9 mouse cellular contexts compared by ENCODE assay signal in the genomic region with DNA sequence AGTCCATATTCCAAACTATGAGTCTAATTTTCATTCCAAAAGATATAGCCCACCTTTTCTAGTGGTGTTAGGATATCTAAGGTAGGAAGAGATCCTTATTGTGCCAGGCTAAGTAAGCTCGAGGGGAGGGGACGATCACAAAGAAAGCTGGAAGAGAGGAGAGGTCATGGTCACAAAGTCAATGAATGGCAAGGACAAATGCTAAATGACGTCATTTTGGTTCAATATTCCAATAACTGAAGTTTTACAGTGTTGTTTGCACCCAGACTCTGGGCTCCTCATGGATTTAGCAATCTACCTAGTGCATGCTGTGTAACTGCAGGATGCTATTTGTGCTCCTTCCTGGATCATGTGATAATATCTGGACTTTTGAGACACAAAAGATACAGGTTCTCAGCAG. TPM values are rescaled to one million over a fixed set of nuclear protein-coding genes. Genes with fewer than 3 reads are reported as not detected.
DNase-seq lines count a peak whose midpoint lies in the region; ATAC-seq lines count a peak whose summit lies in the region.
"Had no signal": no experiment of that assay in that cellular context is flagged by ENCODE, and none has a peak within 500 bp of the region (broad histone marks: within the 10 kb centered on the region; RNA-seq: fewer than 3 reads in every experiment).

No protein-coding gene starts in this region.

- H3K4me2 ChIP-seq in kidney, embryonic 14.5 days (replicated peaks; ENCODE audit: low read depth, low read length) = peak overlapping the region; percentile 92
- peak overlapping the region; percentile 87 for H3K4me2 ChIP-seq in embryonic facial prominence, embryonic 14.5 days (ENCODE audit: low read depth, low read length)
- H3K4me2 ChIP-seq in hindbrain, embryonic 13.5 days = peak overlapping the region; percentile 76
- peak overlapping the region; percentile 80 for H3K4me2 ChIP-seq in midbrain, embryonic 14.5 days (ENCODE audit: low read length)

- H3K27ac ChIP-seq in kidney, embryonic 14.5 days (ENCODE audit: low read depth, low read length) = no peak overlapping the region
- H3K27ac ChIP-seq in embryonic facial prominence, embryonic 14.5 days (replicated peaks; ENCODE audit: low read depth, low read length) = 0 out of 2 replicates have a peak overlapping the region, but pooled peaks have one; percentile 96
- H3K27ac ChIP-seq in hindbrain, embryonic 13.5 days = peak overlapping the region; percentile 99
- H3K27ac ChIP-seq in midbrain, embryonic 14.5 days (replicated peaks; ENCODE audit: low read depth, low read length) = peak overlapping the region; percentile 99; the same call in 1 of the 2 replicates

- H3K9me3 ChIP-seq in kidney, embryonic 14.5 days (ENCODE audit: control insufficient read depth, low read length) = no peaks in the 10 kb centered on the region
- H3K9me3 ChIP-seq in embryonic facial prominence, embryonic 14.5 days (ENCODE audit: control insufficient read depth, low read length) = no peaks in the 10 kb centered on the region
- no peaks in the 10 kb centered on the region for H3K9me3 ChIP-seq in hindbrain, embryonic 13.5 days
- H3K9me3 ChIP-seq in midbrain, embryonic 14.5 days (ENCODE audit: control insufficient read depth, low read length) = no peaks in the 10 kb centered on the region

- H3K4me1 ChIP-seq in kidney, embryonic 14.5 days (ENCODE audit: control insufficient read depth, insufficient read depth, low read length) = peaks cover 20% of the 10 kb centered on the region
- peaks cover 19% of the 10 kb centered on the region for H3K4me1 ChIP-seq in embryonic facial prominence, embryonic 14.5 days (ENCODE audit: control insufficient read depth, insufficient read depth, low read length)
- peaks cover 29% of the 10 kb centered on the region for H3K4me1 ChIP-seq in hindbrain, embryonic 13.5 days (replicated peaks)
- H3K4me1 ChIP-seq in midbrain, embryonic 14.5 days (ENCODE audit: control insufficient read depth, insufficient read depth, low read length) = peaks cover 20% of the 10 kb centered on the region

- intact Hi-C loops in left cerebral cortex, postnatal 36 days (cut with DNase I) = loop anchor here (5.0 kb wide), 2 partner anchors 171 to 266 kb away; partner anchors contain the start of gene Gm11733

- no peak for ATAC-seq in kidney, embryonic 14.5 days (ENCODE audit: low FRiP score, low TSS enrichment)
- ATAC-seq in embryonic facial prominence, embryonic 14.5 days (ENCODE audit: low read depth) = no peak
- no peak for ATAC-seq in hindbrain, embryonic 13.5 days (ENCODE audit: low FRiP score)
- ATAC-seq in midbrain, embryonic 14.5 days (ENCODE audit: low FRiP score, low TSS enrichment) = no peak

- H3K9ac ChIP-seq in kidney, embryonic 14.5 days (ENCODE audit: low read depth, low read length) = no peak overlapping the region
- peak overlapping the region; percentile 84 for H3K9ac ChIP-seq in embryonic facial prominence, embryonic 14.5 days (ENCODE audit: low read depth, low read length)
- no peak overlapping the region; the same call in 1 of the 2 replicates for H3K9ac ChIP-seq in hindbrain, embryonic 13.5 days
- H3K9ac ChIP-seq in midbrain, embryonic 14.5 days (replicated peaks; ENCODE audit: low read length) = no peak overlapping the region

- DNase-seq in kidney, adult 8-10 months = no peak
- DNase-seq in embryonic facial prominence, embryonic 14.5 days (ENCODE audit: low spot score) = no peak
- DNase-seq in midbrain, embryonic 14.5 days = no peak
- no peak for DNase-seq in ovary, postnatal 14 days (ENCODE audit: low spot score)
- no peak for DNase-seq in left cerebral cortex, postnatal 36 days (ENCODE audit: low spot score in 2 of 2)
- no peak for DNase-seq in T-cell, adult 2 months (ENCODE audit: low spot score)
- DNase-seq: right cerebral cortex, postnatal 14 days had no signal

- H3K4me3 ChIP-seq in kidney, embryonic 14.5 days (ENCODE audit: low read length) = peak overlapping the region; percentile 82; the same call in 1 of the 2 replicates
- H3K4me3 ChIP-seq in embryonic facial prominence, embryonic 14.5 days (ENCODE audit: low read depth, low read length) = peak overlapping the region; percentile 88
- 0 out of 2 replicates have a peak overlapping the region, but pooled peaks have one; percentile 78 for H3K4me3 ChIP-seq in hindbrain, embryonic 13.5 days
- H3K4me3 ChIP-seq in midbrain, embryonic 14.5 days (replicated peaks; ENCODE audit: low read depth, low read length) = 0 out of 2 replicates have a peak overlapping the region, but pooled peaks have one; percentile 84

- 70% methylated on average over 3 of the region's 3 CpGs for WGBS in kidney, embryonic 14.5 days
- WGBS in embryonic facial prominence, embryonic 14.5 days = 68% methylated on average over 3 of the region's 3 CpGs
- 52% methylated on average over 3 of the region's 3 CpGs for WGBS in hindbrain, embryonic 13.5 days
- 54% methylated on average over 3 of the region's 3 CpGs for WGBS in midbrain, embryonic 14.5 days

- peaks cover 5% of the 10 kb centered on the region; the same call in 1 of the 2 replicates for H3K27me3 ChIP-seq in kidney, embryonic 14.5 days (ENCODE audit: control insufficient read depth, insufficient read depth, low read length)
- no peaks in the 10 kb centered on the region for H3K27me3 ChIP-seq in embryonic facial prominence, embryonic 14.5 days (replicated peaks; ENCODE audit: control insufficient read depth, insufficient read depth, low read length)
- peaks cover 11% of the 10 kb centered on the region; the same call in 1 of the 2 replicates for H3K27me3 ChIP-seq in hindbrain, embryonic 13.5 days
- H3K27me3 ChIP-seq in midbrain, embryonic 14.5 days (ENCODE audit: control insufficient read depth, insufficient read depth, low read length) = no peaks in the 10 kb centered on the region

- no peaks in the 10 kb centered on the region for H3K36me3 ChIP-seq in kidney, embryonic 14.5 days (ENCODE audit: control insufficient read depth, insufficient read depth, low read length)
- no peaks in the 10 kb centered on the region for H3K36me3 ChIP-seq in embryonic facial prominence, embryonic 14.5 days (ENCODE audit: control insufficient read depth, insufficient read depth, low read length)
- H3K36me3 ChIP-seq in hindbrain, embryonic 13.5 days = no peaks in the 10 kb centered on the region
- no peaks in the 10 kb centered on the region for H3K36me3 ChIP-seq in midbrain, embryonic 14.5 days (ENCODE audit: control insufficient read depth, insufficient read depth, low read length)

RNA-seq across cellular contexts. Expression of gene Tnrc6c, which starts 1.2 kb away (rescaled TPM):
- polyA plus RNA-seq in kidney, embryonic 14.5 days (2014; fragmentation: Nextera tagmentation; extraction: Ambion mirVana) = 11.5 and 13.2 TPM in 2 replicates
- 15.2 and 16.3 TPM in 2 replicates for polyA plus RNA-seq in embryonic facial prominence, embryonic 14.5 days (2014; fragmentation: Nextera tagmentation; extraction: Ambion mirVana)
- 24.9 and 27.3 TPM in 2 replicates for polyA plus RNA-seq in hindbrain, embryonic 13.5 days (2015; fragmentation: Nextera tagmentation; extraction: Ambion mirVana)
- polyA plus RNA-seq in midbrain, embryonic 14.5 days (2014; fragmentation: Nextera tagmentation; extraction: Ambion mirVana) = 34.0 and 35.1 TPM in 2 replicates
- total RNA-seq in left cerebral cortex, postnatal 36 days (2021) = 10 to 100 TPM; 47.7 to 65.3 TPM
